Mouse (Mus musculus): ENCODE results near the gene Vkorc1l1. TPM values are rescaled to one million over a fixed set of nuclear protein-coding genes. Genes with fewer than 3 reads are reported as not detected.
A peak's percentile ranks its signal among the peaks of the same experiment; 100 is the strongest.

The Vkorc1l1 gene
- total RNA-seq, 2 experiments from 2014 or later: 28.0 to 31.6 TPM

- no peak for DNase-seq (ENCODE audit: low spot score in 2 of 2)
These were observed 59.0 kb downstream of the Vkorc1l1 start for GRCm38 (mm10) chr5:130000735-130001134.

GRCm38 (mm10) chr5:130001356-130001987 lies 59.7 kb downstream of the Vkorc1l1 start:
- no peak for DNase-seq (ENCODE audit: low spot score in 2 of 2)

GRCm38 (mm10) chr5:130002301-130003146 lies 60.8 kb downstream of the Vkorc1l1 start, which contains the start of gene Gusb:
Gene Gusb (minus strand): TSS chr5:130003049.
- peak; percentile 63 to 77 for DNase-seq (ENCODE audit: low spot score in 2 of 2)

GRCm38 (mm10) chr5:130003229-130003628 lies 61.5 kb downstream of the Vkorc1l1 start:
- no peak for DNase-seq (ENCODE audit: low spot score in 2 of 2)

- DNase-seq (ENCODE audit: low spot score in 2 of 2): no peak
These were observed 65.6 kb downstream of the Vkorc1l1 start for GRCm38 (mm10) chr5:130007344-130007743.

- no peak for DNase-seq (ENCODE audit: low spot score in 2 of 2)
These were observed 66.3 kb downstream of the Vkorc1l1 start for GRCm38 (mm10) chr5:130008034-130008590.

- DNase-seq (ENCODE audit: low spot score in 2 of 2): no peak
These were observed 68.0 kb downstream of the Vkorc1l1 start for GRCm38 (mm10) chr5:130009784-130010183.

- DNase-seq (ENCODE audit: low spot score in 2 of 2): no peak
These were observed 69.2 kb downstream of the Vkorc1l1 start for GRCm38 (mm10) chr5:130010961-130011360.

GRCm38 (mm10) chr5:130015104-130015503 lies 73.3 kb downstream of the Vkorc1l1 start:
- no peak for DNase-seq (ENCODE audit: low spot score in 2 of 2)

GRCm38 (mm10) chr5:130019461-130019860 lies 77.7 kb downstream of the Vkorc1l1 start:
- no peak for DNase-seq (ENCODE audit: low spot score in 2 of 2)

- no peak for DNase-seq (ENCODE audit: low spot score in 2 of 2)
These were observed 79.7 kb downstream of the Vkorc1l1 start for GRCm38 (mm10) chr5:130021361-130021966.

GRCm38 (mm10) chr5:130022366-130022765 lies 80.6 kb downstream of the Vkorc1l1 start:
- DNase-seq (ENCODE audit: low spot score in 2 of 2): no peak

- DNase-seq (ENCODE audit: low spot score in 2 of 2): no peak
These were observed 81.4 kb downstream of the Vkorc1l1 start for GRCm38 (mm10) chr5:130023067-130023766.

- DNase-seq (ENCODE audit: low spot score in 2 of 2): peak; percentile 60 to 83
These were observed 82.2 kb downstream of the Vkorc1l1 start for GRCm38 (mm10) chr5:130023767-130024539.

- DNase-seq (ENCODE audit: low spot score in 2 of 2): no peak
These were observed 85.4 kb downstream of the Vkorc1l1 start for GRCm38 (mm10) chr5:130027134-130027533.

- DNase-seq (ENCODE audit: low spot score in 2 of 2): no peak
These were observed 85.9 kb downstream of the Vkorc1l1 start for GRCm38 (mm10) chr5:130027696-130028095.

- DNase-seq (ENCODE audit: low spot score in 2 of 2): peak; percentile 63 to 76
These were observed 87.5 kb downstream of the Vkorc1l1 start, which contains the start of the genes Asl and Crcp for GRCm38 (mm10) chr5:130029142-130029897. Gene Asl (minus strand): TSS chr5:130029247. Gene Crcp (plus strand): TSS chr5:130029290.

GRCm38 (mm10) chr5:130031410-130032390 lies 89.9 kb downstream of the Vkorc1l1 start:
- DNase-seq (ENCODE audit: low spot score in 2 of 2): no peak

Measured in adrenal gland, postnatal 4 days (tissue).